Mouse (Mus musculus) embryonic facial prominence, embryonic 13.5 days (tissue): Measurements from ENCODE around the gene Cryz. TPM values are rescaled to one million over a fixed set of nuclear protein-coding genes. Genes with fewer than 3 reads are reported as not detected.
A peak's percentile ranks its signal among the peaks of the same experiment; 100 is the strongest.
"Not testable (repeated sequence)": the region's sequence is repeated elsewhere in the genome, so short reads cannot be mapped to it uniquely, and the experiment has no call there.

Experiments used
- ATAC-seq: fragments of 200-750 bp; cut with Nextera tagmentation; 2 replicates; pipeline ENCODE4 v1.8.0; 2017; ENCODE audit warnings: low read depth; ENCODE audit not compliant: insufficient number of reproducible peaks, insufficient read depth, low FRiP score, low TSS enrichment
- H3K27ac ChIP-seq: fragments of 300-500 bp; sonication (generic); 2 replicates; pipeline ENCODE4 v1.5.1; 2015; ENCODE audit warnings: moderate library complexity, mild to moderate bottlenecking, inconsistent platforms
- H3K27me3 ChIP-seq: fragments of 300-500 bp; sonication (generic); 2 replicates; pipeline ENCODE4 v1.6.1; 2015; ENCODE audit warnings: mild to moderate bottlenecking, inconsistent platforms
- H3K36me3 ChIP-seq: fragments of 300-500 bp; sonication (generic); 2 replicates; pipeline ENCODE4 v1.6.1; 2015; ENCODE audit warnings: mild to moderate bottlenecking, inconsistent platforms
- H3K4me1 ChIP-seq: fragments of 300-500 bp; sonication (generic); 2 replicates; pipeline ENCODE4 v1.6.1; 2015; ENCODE audit warnings: inconsistent platforms
- H3K4me2 ChIP-seq: fragments of 300-500 bp; sonication (generic); 2 replicates; pipeline ENCODE4 v1.6.1; 2015; ENCODE audit warnings: moderate library complexity, mild to moderate bottlenecking, inconsistent platforms
- H3K4me3 ChIP-seq: fragments of 300-500 bp; sonication (generic); 2 replicates; pipeline ENCODE4 v1.5.1; 2015; ENCODE audit warnings: mild to moderate bottlenecking, inconsistent platforms
- H3K9ac ChIP-seq: fragments of 300-500 bp; sonication (generic); 2 replicates; pipeline ENCODE4 v1.6.1; 2015; ENCODE audit warnings: mild to moderate bottlenecking, inconsistent platforms
- H3K9me3 ChIP-seq: fragments of 300-500 bp; sonication (generic); 2 replicates; pipeline ENCODE4 v1.6.1; 2016; ENCODE audit warnings: inconsistent platforms
- WGBS: fragments of 180-500 bp; shearing (Covaris S2); methylation state at CpG from one replicate; pipeline ENCODE4 v1.1.7; 2015; ENCODE audit warnings: mixed read lengths; 5-methylcytosine and 5-hydroxymethylcytosine counted together
- polyA plus RNA-seq: library from polyadenylated mRNA; unstranded; fragments of >200 nt; fragmentation: Nextera tagmentation; extraction: Ambion mirVana; gene quantifications from 2 replicates; pipeline ENCODE4 v1.2.1, GENCODE M21; 2015

Cryz gene
- polyA plus RNA-seq, 1 experiment from 2014 or later: 23.7 TPM

DNA sequence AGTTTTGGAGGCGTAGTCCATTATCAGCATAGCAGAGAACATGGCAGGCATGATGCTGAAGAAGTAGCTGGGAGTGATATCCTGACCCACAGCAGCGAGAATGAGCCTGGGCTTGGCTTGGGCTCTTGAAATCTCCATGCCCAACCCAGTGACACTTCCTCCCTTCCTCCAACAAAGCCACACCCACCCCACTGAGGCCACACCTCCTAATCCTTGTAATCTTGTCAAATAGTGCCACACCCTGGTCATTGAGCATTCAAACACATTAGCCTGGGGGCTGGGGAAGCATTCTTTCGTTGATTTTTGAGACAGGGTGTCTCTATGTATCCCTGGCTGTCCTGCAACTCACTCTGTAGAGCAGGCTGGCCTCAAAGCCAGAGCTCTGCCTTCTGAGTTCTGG, 15.4 kb downstream of the Cryz start:
- H3K4me2 ChIP-seq: no peak overlapping the region
- H3K27ac ChIP-seq: no peak overlapping the region
- no peak for ATAC-seq
- no peak overlapping the region for H3K4me3 ChIP-seq
- peaks cover 44% of the 10 kb centered on the region for H3K36me3 ChIP-seq
- no peak overlapping the region for H3K9ac ChIP-seq
- no peaks in the 10 kb centered on the region for H3K9me3 ChIP-seq
- WGBS: 79% methylated on average over 3 of the region's 3 CpGs
- no peaks in the 10 kb centered on the region for H3K4me1 ChIP-seq
- H3K27me3 ChIP-seq: no peaks in the 10 kb centered on the region

DNA sequence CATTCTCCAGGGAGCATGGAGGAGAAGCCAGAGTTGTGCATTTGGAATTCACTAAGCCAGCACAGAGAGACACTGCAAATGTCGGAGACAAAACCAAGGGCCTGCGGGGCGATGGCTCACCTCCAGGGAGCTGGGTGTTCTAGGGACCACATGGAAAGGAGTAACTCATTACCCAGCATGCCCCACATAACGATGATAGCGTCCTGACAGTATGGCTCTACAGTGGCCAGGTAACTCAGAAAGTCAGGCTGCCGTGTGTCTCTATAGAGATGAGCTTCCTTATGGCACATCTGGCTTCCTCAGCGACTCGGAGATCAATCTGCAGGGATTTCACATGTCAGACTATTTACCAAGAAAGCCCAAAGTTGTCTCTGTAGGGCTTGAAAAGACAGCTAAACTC, 18.3 kb downstream of the Cryz start:
- Histone ChIP-seq H3K9me3 (no peaks in the 10 kb centered on the region), H3K36me3 (peaks cover 35% of the 10 kb centered on the region), H3K27me3 (no peaks in the 10 kb centered on the region), H3K4me2 (no peak overlapping the region), H3K4me1 (no peaks in the 10 kb centered on the region), H3K4me3 (no peak overlapping the region), H3K9ac (no peak overlapping the region), H3K27ac (no peak overlapping the region)
- ATAC-seq: no peak
- WGBS: 87% methylated on average over 8 of the region's 8 CpGs

DNA sequence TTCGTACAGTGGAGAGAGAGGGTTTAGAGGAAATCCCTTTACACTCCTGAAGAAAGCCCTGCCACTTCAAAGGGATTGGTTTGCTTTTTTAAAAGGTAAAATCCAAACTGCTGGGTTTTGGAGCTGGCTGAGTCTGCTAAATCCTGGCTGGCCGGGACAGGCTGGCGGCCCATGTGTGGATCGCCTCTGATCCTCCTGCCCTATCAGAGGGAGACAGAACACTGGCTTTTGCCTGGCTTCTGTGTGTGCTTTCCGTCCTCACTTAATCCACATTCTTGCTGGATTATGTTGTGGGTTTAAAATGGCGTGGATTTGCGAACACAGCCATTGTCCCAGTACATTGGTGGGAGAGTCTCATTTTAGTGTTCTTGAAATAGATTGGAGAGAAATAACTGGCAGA, 18.8 kb downstream of the Cryz start:
- H3K4me3 ChIP-seq: no peak overlapping the region
- H3K9me3 ChIP-seq: no peaks in the 10 kb centered on the region
- 83% methylated on average over 7 of the region's 7 CpGs for WGBS
- no peak for ATAC-seq
- no peaks in the 10 kb centered on the region for H3K4me1 ChIP-seq
- no peak overlapping the region for H3K27ac ChIP-seq
- no peaks in the 10 kb centered on the region for H3K27me3 ChIP-seq
- no peak overlapping the region for H3K4me2 ChIP-seq
- H3K36me3 ChIP-seq: peaks cover 33% of the 10 kb centered on the region
- H3K9ac ChIP-seq: no peak overlapping the region

DNA sequence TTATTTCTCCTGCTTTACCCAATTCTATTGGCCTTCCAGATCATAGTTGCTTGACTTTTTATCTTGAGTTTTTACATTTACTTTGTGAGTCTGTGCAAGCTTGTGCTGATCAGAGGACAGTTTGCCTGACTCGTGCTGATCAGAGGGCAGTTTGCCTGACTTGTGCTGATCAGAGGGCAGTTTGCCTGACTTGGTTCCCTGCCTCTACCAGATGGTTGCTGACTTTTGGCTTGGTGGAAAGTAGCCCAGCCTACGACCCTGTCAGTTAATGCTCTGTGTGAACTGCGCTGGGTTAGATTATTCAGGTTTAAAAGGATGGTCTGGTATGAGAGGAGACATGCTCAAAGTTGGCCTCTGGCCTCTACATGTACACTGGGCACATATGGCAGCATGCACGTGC, 19.6 kb downstream of the Cryz start:
- Histone ChIP-seq H3K4me3 (no peak overlapping the region), H3K4me1 (no peaks in the 10 kb centered on the region), H3K9ac (no peak overlapping the region), H3K36me3 (peaks cover 25% of the 10 kb centered on the region), H3K4me2 (no peak overlapping the region), H3K9me3 (no peaks in the 10 kb centered on the region), H3K27me3 (no peaks in the 10 kb centered on the region), H3K27ac (no peak overlapping the region)
- ATAC-seq: no peak
- 86% methylated on average over 4 of the region's 4 CpGs for WGBS

GRCm38 (mm10) chr3:154628284-154628683, 31.8 kb downstream of the Cryz start:
- peaks cover 8% of the 10 kb centered on the region; the same call in 1 of the 2 replicates for H3K36me3 ChIP-seq
- H3K4me3 ChIP-seq: no peak overlapping the region
- no peak overlapping the region for H3K27ac ChIP-seq
- H3K27me3 ChIP-seq: no peaks in the 10 kb centered on the region
- peak; percentile 77; the same call in 1 of the 2 replicates for ATAC-seq
- H3K4me2 ChIP-seq: no peak overlapping the region
- H3K9me3 ChIP-seq: no peaks in the 10 kb centered on the region
- H3K4me1 ChIP-seq: peaks cover 4% of the 10 kb centered on the region; the same call in 1 of the 2 replicates
- no peak overlapping the region for H3K9ac ChIP-seq

- H3K4me3 ChIP-seq, H3K9ac ChIP-seq, H3K27ac ChIP-seq, H3K9me3 ChIP-seq, H3K27me3 ChIP-seq, H3K36me3 ChIP-seq, ATAC-seq, H3K4me1 ChIP-seq, H3K4me2 ChIP-seq: not testable (repeated sequence)
- 74% methylated on average over 2 of the region's 2 CpGs for WGBS
These were observed 34.8 kb downstream of the Cryz start for GRCm38 (mm10) chr3:154631281-154631680.

DNA sequence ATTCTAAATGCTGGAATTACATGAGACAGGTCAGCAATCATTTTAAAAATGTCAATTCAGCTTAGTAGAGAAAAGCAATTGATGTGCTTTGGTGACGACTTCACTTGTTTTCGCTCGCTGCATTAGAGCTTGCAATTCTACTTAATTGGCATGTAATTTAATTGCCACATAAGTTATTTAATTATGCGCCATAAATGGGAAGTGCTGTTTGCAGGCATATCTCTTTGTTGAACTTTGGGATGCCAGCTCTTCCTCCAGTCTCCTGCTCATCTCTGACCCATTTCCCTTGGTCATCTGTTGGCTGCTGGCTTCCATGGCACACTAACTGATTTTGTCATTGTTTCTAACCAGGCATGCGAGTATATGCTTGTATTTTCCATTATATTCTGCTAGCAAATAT, 36.6 kb downstream of the Cryz start:
- no peak overlapping the region for H3K9ac ChIP-seq
- whole genome bisulfite sequencing: 75% methylated on average over 5 of the region's 5 CpGs
- no peaks in the 10 kb centered on the region for H3K36me3 ChIP-seq
- no peak overlapping the region for H3K27ac ChIP-seq
- no peak overlapping the region for H3K4me2 ChIP-seq
- H3K4me1 ChIP-seq: 0 out of 2 replicates have a peak, but pooled peaks cover 4% of the 10 kb centered on the region
- ATAC-seq: no peak
- H3K4me3 ChIP-seq: no peak overlapping the region
- no peaks in the 10 kb centered on the region for H3K9me3 ChIP-seq
- no peaks in the 10 kb centered on the region for H3K27me3 ChIP-seq

DNA sequence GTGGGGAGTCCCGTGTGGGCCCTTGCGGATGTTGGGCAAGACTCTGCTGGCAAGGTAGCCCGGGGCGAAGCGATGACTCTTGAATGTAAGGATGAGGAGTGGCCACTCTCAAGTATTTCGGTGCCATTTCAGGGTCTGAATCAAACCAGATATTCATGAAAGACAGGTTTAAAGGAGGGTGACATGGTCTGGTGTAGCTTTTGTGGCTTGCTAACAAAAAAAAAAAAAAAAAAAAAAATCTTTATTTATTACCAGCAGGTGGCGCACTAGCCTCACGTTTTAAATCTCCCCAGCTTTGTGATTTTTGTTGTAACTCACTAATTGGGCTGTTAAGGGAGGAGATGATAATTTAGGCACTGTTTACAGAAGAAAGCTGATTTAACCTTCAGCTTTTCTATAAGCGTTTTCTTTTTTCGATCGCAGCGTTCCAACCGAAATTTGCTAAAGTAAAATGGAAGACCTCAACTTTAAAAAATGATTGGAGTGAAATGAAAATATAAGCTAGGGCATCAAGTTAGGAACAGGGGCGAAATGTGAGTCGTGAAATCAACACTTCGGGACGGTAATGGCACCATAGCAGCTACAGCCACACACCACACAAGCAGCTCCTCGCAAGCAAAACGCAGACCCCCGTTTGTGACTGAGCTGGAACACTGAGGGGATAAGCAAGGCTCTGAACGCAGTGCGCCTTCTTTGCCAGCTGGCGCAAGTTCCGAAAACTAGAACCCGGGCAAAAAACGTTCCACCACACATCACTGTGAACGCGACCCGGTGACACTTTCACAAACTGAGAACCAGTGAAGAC, 50.3 kb downstream of the Cryz start:
- H3K4me1 ChIP-seq: no peaks in the 10 kb centered on the region
- H3K36me3 ChIP-seq: no peaks in the 10 kb centered on the region
- H3K9me3 ChIP-seq: no peaks in the 10 kb centered on the region
- peaks cover 14% of the 10 kb centered on the region for H3K27me3 ChIP-seq
- ATAC-seq: no peak
- WGBS: 58% methylated on average over 29 of the region's 29 CpGs
- no peak overlapping the region for H3K27ac ChIP-seq
- peak overlapping the region; percentile 47 for H3K4me2 ChIP-seq
- peak overlapping the region; percentile 19; the same call in 1 of the 2 replicates for H3K4me3 ChIP-seq
- no peak overlapping the region for H3K9ac ChIP-seq

DNA sequence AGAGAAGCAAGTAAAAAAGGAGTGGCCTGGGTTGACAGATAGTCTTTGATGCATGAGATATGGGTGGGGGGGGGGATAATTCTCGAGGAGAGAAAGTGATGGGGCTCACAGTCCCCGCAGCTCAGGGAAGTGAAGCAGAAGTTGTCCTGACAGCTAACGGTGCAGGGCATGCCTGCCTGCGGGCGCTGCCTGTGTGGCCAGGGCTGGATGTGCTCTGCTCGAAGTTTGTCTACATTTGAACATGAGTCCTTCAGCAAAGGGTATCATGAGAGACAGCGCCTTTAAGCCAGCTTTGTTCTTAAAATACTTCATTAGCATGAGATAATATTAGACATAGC, 50.9 kb downstream of the Cryz start:
- no peaks in the 10 kb centered on the region for H3K4me1 ChIP-seq
- peaks cover 19% of the 10 kb centered on the region for H3K27me3 ChIP-seq
- H3K4me3 ChIP-seq: no peak overlapping the region; the same call in 1 of the 2 replicates
- WGBS: 58% methylated on average over 7 of the region's 7 CpGs
- H3K9ac ChIP-seq: no peak overlapping the region
- no peak overlapping the region for H3K27ac ChIP-seq
- ATAC-seq: no peak
- peak overlapping the region; percentile 47 for H3K4me2 ChIP-seq
- H3K9me3 ChIP-seq: no peaks in the 10 kb centered on the region
- H3K36me3 ChIP-seq: no peaks in the 10 kb centered on the region

DNA sequence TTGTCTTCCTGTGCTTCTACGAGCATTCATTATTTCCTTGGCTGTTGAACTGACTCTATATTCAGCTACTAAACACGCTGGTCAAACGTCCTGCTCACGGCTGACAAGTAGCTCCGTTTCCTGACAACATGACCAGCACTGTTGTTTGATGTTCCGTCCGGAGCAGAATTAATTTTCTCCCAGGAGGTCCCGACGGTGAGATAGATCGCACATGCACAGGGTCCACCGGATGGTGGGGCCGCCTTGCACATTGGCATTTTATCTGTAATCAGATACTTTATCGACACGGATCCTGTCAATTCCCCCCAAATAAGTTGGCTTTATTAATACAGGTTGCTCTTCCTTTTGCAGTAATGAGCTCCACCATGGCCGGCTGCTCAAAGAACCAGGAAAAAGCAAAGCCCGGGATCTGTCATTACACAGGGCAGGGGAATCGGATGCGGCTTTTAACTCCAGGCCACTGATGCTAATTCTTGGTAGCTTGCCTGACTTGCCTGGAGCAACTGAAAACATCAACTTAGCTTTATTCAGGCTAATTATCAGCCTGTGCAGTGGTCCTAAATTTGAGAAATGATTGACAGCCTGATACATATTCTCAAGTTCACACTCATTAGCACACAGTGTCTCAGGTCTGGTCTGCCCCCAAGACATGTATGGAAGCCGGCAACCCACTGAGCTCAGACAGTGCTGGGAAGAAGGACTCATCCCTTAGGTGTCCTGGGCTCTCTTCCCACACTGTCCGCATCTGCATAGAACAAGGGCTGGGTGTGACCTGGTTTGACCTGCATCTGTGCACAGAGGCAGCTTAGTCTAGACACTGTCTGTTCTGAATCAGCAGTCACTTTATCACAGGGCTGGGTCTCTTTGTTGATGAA, 53.1 kb downstream of the Cryz start:
- no peak overlapping the region for H3K4me3 ChIP-seq
- no peak overlapping the region for H3K9ac ChIP-seq
- WGBS: 43% methylated on average over 20 of the region's 20 CpGs
- no peaks in the 10 kb centered on the region for H3K36me3 ChIP-seq
- ATAC-seq: no peak
- no peaks in the 10 kb centered on the region for H3K9me3 ChIP-seq
- H3K4me2 ChIP-seq: no peak overlapping the region
- H3K27ac ChIP-seq: no peak overlapping the region
- peaks cover 28% of the 10 kb centered on the region for H3K27me3 ChIP-seq
- 0 out of 2 replicates have a peak, but pooled peaks cover 4% of the 10 kb centered on the region for H3K4me1 ChIP-seq

- Histone ChIP-seq H3K4me3 (no peak overlapping the region), H3K9me3 (no peaks in the 10 kb centered on the region), H3K4me2 (no peak overlapping the region), H3K27ac (no peak overlapping the region), H3K27me3 (peaks cover 28% of the 10 kb centered on the region), H3K4me1 (0 out of 2 replicates have a peak, but pooled peaks cover 4% of the 10 kb centered on the region), H3K9ac (no peak overlapping the region), H3K36me3 (no peaks in the 10 kb centered on the region)
- 74% methylated on average over 10 of the region's 10 CpGs for WGBS
- no peak for ATAC-seq
These were observed 54.8 kb downstream of the Cryz start for GRCm38 (mm10) chr3:154651192-154651821.
